Mouse (Mus musculus): ENCODE data around the gene Fstl3.

The Fstl3 gene

DNA sequence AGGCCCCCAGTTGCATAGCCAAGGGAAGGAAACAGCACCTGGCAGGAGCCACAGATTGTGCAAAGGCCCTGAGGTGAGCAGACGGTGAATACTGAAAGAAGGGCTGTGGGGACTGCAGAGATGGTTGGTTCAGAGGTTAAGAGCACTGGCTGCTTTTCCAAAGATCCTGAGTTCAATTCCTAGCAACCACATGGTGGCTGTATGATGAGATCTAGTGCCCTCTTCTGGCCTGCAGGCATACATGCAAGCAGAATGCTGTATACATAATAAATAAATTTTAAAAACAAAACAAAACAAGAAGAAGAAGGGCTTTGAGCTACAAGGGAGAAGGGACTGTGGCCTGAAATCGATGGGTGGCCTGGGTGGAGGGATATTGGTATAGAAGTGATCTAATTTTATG is 40.0 kb downstream of the Fstl3 start:
- DNase-seq: no peak

DNA sequence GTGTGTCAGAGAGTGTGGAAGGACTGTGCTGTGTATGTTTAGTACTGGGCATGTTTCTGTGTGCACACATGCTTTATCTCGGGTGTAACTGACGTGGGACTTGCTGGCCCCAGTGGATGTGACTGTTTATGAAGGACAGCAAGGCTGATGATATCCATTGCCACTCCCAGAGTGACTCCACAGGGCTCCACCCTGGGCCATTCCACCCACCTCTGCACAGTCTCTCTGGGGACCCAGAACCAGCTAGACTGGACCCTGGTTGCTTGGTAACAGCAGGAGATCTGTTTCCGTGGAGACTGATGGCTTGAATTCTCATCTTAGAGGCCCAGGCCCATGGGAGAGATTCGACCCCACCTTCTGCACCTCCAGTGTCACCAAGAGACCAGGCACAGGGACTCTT is 41.2 kb downstream of the Fstl3 start:
- DNase-seq: no peak

DNA sequence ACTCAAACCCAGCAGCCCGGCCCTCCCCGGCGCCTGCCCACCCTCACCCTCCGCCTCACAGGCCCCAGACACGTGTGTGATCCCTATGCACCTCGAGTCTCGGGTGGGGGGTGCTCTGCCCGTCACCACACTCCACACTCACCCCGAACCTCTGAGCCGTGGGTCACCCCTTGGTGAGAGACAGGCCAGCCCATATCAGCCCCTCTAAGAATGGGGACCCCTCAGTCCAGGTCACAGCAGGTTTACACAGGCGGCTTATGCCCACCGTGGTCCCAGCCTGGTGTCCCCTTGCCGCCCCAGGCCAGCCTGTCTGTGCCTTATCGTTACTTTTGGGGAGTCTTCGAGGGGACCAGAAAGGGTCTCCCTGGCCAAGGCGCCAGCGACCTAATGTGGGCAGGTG is 42.5 kb downstream of the Fstl3 start:
- no peak for DNase-seq

DNA sequence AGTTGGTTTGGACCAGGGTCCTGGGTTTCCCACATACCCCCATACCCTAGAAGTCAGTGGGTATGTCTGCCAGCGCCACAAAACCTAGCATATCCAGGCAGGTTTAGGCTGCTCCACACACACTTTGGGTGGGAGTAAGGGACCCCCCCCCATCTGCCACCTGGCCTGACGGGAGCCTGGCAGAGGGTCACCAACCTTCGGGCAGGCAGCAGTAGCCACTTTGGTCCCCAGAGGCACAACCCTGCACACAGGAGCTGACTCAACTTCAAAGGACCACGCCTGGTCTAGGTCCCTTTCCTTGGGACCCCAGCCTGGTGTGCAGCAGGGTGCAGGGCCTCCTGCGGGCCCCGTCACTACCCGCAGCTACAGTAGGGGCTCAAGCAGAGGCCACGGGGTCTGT is 43.2 kb downstream of the Fstl3 start:
- DNase-seq: no peak

DNA sequence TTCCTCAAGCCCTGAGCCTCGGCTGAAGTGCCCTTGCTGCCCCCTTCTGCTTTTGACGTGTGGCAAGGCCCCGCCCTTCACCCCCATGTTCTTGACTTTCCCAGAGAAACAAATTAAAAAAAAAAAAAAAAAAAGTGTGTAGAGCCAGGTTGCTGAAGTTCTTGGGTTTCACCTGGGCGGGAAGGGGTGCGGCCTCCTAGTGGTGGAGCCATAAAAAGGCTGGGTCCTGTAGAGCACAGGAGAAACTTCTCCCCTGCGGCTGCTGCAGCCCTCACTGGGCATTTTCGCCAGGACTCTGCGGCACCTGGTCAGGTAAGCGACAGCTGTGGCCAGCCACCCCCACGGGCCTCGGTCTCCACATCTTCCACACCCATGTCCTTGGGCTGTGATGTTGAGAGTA is 43.7 kb downstream of the Fstl3 start, which contains the start of gene Misp:
Misp (plus strand) TSS at position 208 of the 400 bp plus-strand sequence.
- peak; percentile 67 for DNase-seq

DNA sequence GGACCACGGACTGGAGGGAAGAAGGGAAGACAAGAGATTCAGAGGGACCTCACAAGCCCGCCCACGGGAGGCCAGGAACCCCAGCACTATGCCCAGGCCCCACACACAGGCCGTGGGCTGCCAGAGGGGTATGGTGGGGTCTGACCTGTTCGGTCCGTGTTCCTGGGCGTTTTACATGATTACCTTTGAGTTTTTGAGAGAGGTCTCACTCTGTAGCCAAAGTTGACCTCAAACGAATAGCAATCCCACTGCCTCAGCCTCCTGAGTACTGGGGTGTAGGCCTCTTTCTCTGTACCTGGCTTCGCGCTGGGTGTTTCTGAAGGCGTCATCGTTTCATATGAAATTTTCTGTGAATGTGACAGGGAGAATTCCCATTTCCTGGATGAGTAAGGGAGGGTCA is 44.7 kb downstream of the Fstl3 start:
- no peak for DNase-seq

DNA sequence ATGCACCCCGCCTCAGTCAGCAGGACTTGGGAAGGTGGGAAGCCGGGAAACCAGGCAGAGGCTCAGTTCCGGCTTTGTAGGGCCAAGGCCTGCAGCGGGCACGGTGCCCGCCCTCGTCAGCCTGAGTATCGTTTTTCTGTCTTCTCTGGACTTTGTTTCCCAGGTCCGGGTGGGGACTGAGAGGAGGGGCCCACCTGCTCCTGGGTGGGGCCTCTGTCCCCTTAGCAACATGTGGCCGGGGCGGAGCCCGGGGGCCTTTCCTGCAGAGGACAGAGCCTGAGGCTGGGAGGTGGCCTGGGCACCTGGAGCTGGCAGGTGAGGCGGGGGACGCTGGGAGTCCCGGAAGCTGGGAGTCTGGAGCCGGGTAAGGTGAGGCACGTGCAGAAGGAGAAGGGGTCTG is 45.3 kb downstream of the Fstl3 start:
- peak; percentile 82 for DNase-seq

DNA sequence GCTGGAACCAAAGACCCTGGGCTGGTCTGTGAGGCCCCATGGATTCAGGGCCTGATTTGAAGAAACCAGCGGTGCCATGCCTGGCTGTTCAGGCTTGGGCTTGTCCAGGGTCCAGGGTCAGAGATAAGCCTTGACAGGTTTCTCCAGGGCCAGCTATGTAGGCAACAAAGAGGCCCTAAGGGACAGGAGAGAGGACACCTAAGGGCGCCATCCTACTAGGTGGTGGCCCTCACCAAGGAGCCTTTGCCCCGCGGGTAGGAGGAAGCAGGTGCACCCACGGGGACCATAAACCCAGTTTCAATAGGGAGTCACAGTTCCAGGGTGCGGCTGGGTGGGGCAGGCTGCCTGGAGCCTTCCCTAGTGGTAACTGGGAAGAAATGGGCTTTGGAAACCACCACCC is 45.9 kb downstream of the Fstl3 start:
- no peak for DNase-seq

DNA sequence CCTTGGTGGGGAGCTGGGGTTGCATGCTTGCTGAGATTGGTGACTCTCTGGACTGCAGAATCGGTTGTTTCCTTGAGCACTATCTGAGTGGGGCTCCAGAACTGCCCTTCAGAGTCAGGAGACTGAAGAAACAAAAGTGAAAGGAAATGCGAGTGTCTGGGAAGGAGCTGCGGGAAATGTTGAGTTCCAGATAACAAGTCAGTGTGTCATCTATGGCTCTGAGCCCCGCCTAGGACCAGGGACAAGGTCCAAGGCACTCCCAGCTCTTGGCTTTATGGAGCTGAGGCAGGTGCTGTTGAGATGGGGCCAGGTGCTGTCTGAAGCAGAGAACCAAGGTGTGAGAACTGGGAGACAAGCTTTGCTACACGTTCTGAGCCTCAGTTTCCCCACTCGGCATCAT is 47.3 kb downstream of the Fstl3 start:
- no peak for DNase-seq

DNA sequence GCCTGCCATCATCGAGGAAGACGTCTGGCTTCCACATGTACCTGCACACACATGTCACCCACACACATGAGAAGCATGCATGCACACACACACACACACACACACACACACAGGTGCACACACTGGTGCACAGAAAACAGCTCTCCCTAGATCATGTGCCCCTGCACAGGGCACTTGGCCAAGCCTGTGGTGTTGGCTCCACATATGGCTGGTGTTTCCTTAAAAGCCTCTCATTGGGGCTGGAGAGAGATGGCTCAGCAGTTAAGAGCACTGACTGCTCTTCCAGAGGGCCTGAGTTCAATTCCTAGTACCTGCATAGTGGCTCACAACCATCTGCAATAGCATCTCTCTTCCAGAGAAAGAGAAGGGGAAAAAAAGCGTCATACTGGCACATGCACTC is 54.5 kb downstream of the Fstl3 start:
- no peak for DNase-seq

Data from kidney, adult 18-20 months (tissue).